Mouse (Mus musculus) bone marrow macrophage, adult 2 months (primary cell): ENCODE measurements around the gene Khdc1c. TPM values are rescaled to one million over a fixed set of nuclear protein-coding genes. Genes with fewer than 3 reads are reported as not detected.

Experiments used
- H3K27ac ChIP-seq: 2 replicates; pipeline ENCODE4 v1.5.1; 2012; ENCODE audit warnings: low read depth, low read length; ENCODE audit not compliant: insufficient read depth
- H3K4me1 ChIP-seq: 2 replicates; pipeline ENCODE4 v1.6.1; 2012; ENCODE audit warnings: low read length; ENCODE audit not compliant: control insufficient read depth, insufficient read depth
- H3K4me3 ChIP-seq: 2 replicates; pipeline ENCODE4 v1.5.1; 2012; ENCODE audit warnings: mild to moderate bottlenecking, low read length, moderate library complexity; ENCODE audit not compliant: insufficient read depth
- CTCF ChIP-seq: IDR thresholded peaks from 2 replicates; pipeline ENCODE4 v1.5.1; 2012; ENCODE audit warnings: low read depth, mild to moderate bottlenecking, low read length, moderate library complexity
- POLR2A ChIP-seq: IDR thresholded peaks from 2 replicates; pipeline ENCODE4 v1.6.1; 2012; ENCODE audit warnings: mild to moderate bottlenecking, low read depth, low read length, borderline replicate concordance
- polyA plus RNA-seq: library from polyadenylated mRNA; stranded (reverse); fragments of >200 nt; gene quantifications from 2 replicates; pipeline ENCODE4 v1.2.4, GENCODE M21; 2012; ENCODE audit not compliant: missing spikeins, insufficient read depth, insufficient read length

Khdc1c gene
- polyA plus RNA-seq, 1 experiment, result not detected

- no peak within 1 kb of the TSS for H3K27ac ChIP-seq
- no peak within 1 kb of the TSS for H3K4me3 ChIP-seq
- TF ChIP-seq CTCF (no peak), POLR2A (no peak)
- no peaks in the 10 kb centered on the region for H3K4me1 ChIP-seq
Measured at GRCm38 (mm10) chr1:21349341-21349740, 18.8 kb upstream of the Khdc1c start, which contains the start of gene Khdc1a. TSS of gene Khdc1a (plus strand) at chr1:21349641.

DNA sequence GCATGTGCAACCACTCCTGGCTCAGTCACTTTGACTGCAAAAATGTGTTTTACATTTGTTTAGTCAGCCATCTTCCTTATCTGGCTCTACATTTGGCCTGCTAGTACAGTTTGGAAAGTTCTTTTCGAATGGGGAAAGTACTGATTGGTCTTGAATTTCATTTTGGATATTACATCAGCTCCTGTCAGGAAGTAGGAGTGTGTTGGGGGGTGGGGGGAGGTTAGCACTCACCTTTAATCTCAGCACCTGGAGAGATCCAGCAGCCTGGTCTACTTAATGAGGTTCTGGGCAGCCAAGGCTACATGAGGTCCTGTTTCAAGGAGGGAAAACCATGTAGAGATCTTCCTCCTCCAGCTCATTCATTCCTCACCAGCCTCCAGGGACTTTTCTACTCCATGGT, 15.1 kb downstream of the Khdc1c start, which contains the start of gene Khdc1b:
Gene Khdc1b (plus strand): TSS at position 301 of the 400 bp plus-strand sequence.
- Histone ChIP-seq H3K27ac (no peak within 1 kb of the TSS), H3K4me1 (no peaks in the 10 kb centered on the region), H3K4me3 (no peak within 1 kb of the TSS)
- TF ChIP-seq CTCF, result no peak
- TF ChIP-seq POLR2A, result no peak

DNA sequence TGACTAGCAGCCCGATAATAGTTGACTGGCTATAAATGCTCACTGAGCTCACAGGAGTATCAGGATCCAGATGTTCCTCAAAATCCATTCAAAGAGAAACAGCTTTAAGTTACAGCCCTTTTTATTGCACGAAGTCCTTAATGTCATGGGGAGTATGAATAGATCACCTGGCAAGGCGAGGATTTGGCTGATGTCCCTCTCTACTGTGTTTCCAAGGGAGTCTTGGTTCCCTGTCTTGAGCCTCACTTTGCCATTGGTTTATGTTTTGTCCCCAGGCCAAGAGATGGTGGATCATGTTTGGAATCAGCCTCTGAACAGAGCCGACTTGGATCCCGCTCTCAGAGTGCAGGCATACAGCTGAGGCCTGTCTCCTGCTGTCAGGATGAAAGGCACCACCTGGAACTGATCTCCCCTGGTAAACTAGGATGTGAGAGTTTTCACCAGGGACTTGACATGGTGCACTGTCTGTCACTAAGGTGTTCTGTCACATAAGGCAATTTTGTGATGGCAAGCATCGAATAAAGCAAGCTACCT, 23.1 kb downstream of the Khdc1c start:
- TF ChIP-seq POLR2A (no peak), CTCF (no peak)
- no peaks in the 10 kb centered on the region for H3K4me1 ChIP-seq
- H3K27ac ChIP-seq, result no peak overlapping the region
- no peak overlapping the region for H3K4me3 ChIP-seq

DNA sequence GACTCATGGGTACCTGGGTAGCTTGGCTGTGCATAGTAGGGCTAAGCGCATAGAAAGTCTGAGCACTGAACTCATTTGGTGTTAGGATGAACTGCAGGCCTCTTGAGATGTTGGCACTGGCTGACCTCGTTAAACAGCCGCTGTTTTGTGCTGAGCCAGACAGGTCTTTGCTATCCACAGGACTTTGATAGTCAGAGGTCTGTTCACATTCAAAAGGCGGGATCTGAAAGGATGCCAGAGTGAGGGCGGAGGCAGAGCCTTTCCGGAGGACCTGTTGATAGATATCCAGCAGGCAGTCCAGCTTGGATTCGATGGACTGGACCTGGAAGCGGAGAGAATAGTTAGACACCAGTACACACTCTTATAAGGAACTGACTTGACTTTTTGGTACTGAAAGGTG, 34.7 kb downstream of the Khdc1c start:
- no peak overlapping the region for H3K27ac ChIP-seq
- no peak overlapping the region for H3K4me3 ChIP-seq
- H3K4me1 ChIP-seq, result no peaks in the 10 kb centered on the region
- TF ChIP-seq CTCF (no peak), POLR2A (no peak)

DNA sequence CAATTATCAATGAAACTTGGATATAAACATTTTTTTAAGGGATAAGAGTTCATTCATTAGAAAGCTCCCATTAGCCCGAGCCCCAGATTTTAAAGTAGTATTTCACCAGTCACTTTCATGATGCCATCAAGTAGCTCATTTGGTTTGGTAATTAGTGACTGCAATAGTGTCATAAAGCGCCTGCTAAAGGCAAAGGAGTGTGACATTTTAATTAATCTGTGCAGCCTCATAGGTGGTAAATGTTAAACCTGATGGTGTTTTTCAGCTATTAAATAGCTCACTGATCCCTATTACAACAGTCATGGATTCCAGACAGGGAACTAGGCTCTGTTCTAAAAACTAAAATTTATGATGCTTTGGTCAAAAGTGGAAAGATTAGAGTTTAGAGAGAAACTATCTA, 39.1 kb downstream of the Khdc1c start:
- TF ChIP-seq CTCF (no peak), POLR2A (no peak)
- Histone ChIP-seq H3K4me1 (no peaks in the 10 kb centered on the region), H3K27ac (no peak overlapping the region), H3K4me3 (no peak overlapping the region)

DNA sequence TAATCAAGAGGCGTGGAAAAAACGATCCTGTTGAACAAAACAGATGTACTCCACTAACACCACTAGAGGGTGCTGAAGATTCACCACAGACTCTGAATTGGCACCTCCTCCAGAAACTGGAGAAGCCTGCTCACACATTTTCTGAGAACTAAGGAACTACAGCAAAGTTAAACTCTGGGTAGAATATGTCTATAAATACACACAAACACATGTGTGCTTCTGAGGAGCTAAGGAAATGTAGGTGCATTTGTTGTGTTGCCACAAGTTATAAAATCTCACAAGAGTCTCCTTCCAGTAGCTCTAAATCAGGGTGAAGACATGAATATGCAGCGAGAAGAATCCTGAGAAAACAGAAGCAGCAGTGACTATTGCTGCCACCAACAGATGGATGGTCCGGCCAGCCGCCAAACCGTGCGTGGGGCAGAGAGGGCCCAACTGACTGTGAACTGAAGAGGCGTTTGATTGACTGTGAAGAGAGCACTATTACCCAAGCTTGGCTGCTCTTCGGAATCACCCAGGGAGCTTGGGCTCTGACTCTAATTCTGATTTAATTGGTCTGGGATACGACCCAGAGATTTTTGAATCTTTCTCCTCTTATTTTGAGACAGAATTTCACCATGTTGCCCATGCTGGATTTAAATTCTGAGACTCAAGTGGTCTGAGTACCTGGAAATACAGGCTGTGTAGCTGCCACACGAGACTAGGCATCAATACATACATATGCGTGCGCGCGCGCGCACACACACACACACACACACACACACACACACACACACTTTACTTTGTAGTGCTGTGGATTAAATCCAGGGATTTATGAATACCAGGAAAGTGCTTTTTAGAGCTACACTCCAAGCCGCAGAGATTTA, 43.4 kb downstream of the Khdc1c start:
- H3K4me3 ChIP-seq, result no peak overlapping the region
- no peak overlapping the region for H3K27ac ChIP-seq
- TF ChIP-seq CTCF, result no peak
- no peak for TF ChIP-seq POLR2A
- H3K4me1 ChIP-seq, result no peaks in the 10 kb centered on the region

GRCm38 (mm10) chr1:21412197-21412555, 44.0 kb downstream of the Khdc1c start:
- no peak overlapping the region for H3K27ac ChIP-seq
- H3K4me3 ChIP-seq, result no peak overlapping the region
- H3K4me1 ChIP-seq, result no peaks in the 10 kb centered on the region
- TF ChIP-seq CTCF, result no peak
- no peak for TF ChIP-seq POLR2A

- TF ChIP-seq POLR2A (no peak), CTCF (no peak)
- H3K27ac ChIP-seq, result no peak overlapping the region
Measured at GRCm38 (mm10) chr1:21419370-21419769, 51.2 kb downstream of the Khdc1c start.

More at GRCm38 (mm10) chr1:21419370-21419769, 51.2 kb downstream of the Khdc1c start:
- H3K4me1 ChIP-seq, result no peaks in the 10 kb centered on the region
- no peak overlapping the region for H3K4me3 ChIP-seq

Other genes starting within 250 kb of the Khdc1c start
- 2.6 and 3.5 TPM in 2 replicates for gene Tmem14a, start 149.8 kb upstream of the Khdc1c start, polyA plus RNA-seq
- 3.5 and 4.8 TPM in 2 replicates for gene Gsta3, start 127.7 kb upstream of the Khdc1c start, polyA plus RNA-seq
- not detected in 2 replicates for gene Khdc1a, start 18.7 kb upstream of the Khdc1c start, polyA plus RNA-seq
- gene Khdc1b, start 15.2 kb downstream of the Khdc1c start, polyA plus RNA-seq, result not detected in 2 replicates